Mouse (Mus musculus) Muller cell, postnatal 12 days (primary cell): Measurements from ENCODE around the gene Ampd3.

Experiments used
- DNase-seq: peaks from one replicate; pipeline ENCODE4 v3.0.0-alpha.2; 2015; ENCODE audit errors: inconsistent ontology term

Gene Ampd3

GRCm38 (mm10) chr7:110769094-110769493, 1.1 kb downstream of the Ampd3 start:
- DNase-seq, result no peak

- no peak for DNase-seq
Measured at GRCm38 (mm10) chr7:110770949-110771348, 2.9 kb downstream of the Ampd3 start.

- no peak for DNase-seq
Measured at GRCm38 (mm10) chr7:110772343-110772742, 4.3 kb downstream of the Ampd3 start.

- peak; percentile 67 for DNase-seq
Measured at GRCm38 (mm10) chr7:110773204-110774002, 5.4 kb downstream of the Ampd3 start.

DNA sequence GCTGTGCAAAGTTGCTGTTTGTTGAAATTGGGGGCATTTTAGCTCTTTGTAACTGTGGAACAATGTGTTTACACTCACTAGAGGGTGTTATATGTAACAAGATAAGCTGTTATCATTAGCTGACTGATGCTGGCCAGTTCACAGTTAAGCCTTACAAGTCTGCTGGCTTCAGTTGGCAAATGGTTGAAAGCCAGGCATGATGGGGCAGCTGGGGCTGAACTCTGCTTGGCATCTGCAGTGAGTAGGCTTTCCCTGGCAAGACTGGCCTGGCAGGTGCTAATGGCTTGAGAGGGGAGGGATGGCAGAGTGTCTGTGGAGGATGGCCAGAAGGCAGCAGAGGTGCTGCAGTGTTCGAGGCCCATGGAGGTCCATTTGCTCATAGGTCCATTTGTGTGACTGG, 6.1 kb downstream of the Ampd3 start:
- DNase-seq, result peak; percentile 69

DNA sequence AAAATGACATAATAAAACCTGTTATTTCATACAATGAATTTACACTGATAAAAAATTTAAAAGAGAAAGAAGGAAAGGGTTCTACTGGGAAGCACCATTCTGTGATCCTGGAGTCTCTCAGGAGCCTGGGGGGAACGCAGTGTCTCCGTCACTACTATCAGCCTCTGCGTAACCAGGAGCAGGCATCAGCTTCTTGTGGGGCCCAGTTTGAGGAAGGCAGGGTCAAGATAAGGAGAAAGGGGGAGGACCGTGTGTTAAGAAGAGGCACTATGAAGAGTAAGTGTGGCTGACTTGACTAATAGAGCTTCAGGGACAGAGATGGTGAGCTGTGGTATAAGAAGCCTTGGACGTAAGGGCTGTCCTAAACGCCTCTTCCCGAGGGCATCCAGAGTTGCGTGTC, 6.7 kb downstream of the Ampd3 start:
- DNase-seq, result no peak

- DNase-seq, result no peak
Measured at GRCm38 (mm10) chr7:110777146-110778001, 9.4 kb downstream of the Ampd3 start.

DNA sequence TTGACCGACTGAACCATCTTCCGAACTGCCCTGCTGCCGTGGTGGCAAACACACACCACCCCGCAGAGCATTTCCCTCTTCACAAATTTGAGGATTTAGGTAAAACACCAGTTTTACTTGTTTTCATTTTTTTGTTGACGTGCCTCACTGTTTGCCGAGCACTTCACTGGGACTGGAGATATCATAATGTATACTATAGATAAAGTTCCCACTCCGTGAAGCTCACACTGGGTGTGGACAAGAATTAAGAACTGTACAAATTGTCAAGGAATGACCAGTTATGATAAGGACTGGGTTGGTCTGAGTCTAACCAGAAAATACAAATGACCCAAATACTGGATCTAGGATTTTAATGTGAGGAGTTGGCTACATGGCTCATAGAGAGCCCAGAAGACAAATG, 10.9 kb downstream of the Ampd3 start:
- DNase-seq, result no peak

- DNase-seq, result no peak
Measured at GRCm38 (mm10) chr7:110779605-110780111, 11.7 kb downstream of the Ampd3 start.

DNA sequence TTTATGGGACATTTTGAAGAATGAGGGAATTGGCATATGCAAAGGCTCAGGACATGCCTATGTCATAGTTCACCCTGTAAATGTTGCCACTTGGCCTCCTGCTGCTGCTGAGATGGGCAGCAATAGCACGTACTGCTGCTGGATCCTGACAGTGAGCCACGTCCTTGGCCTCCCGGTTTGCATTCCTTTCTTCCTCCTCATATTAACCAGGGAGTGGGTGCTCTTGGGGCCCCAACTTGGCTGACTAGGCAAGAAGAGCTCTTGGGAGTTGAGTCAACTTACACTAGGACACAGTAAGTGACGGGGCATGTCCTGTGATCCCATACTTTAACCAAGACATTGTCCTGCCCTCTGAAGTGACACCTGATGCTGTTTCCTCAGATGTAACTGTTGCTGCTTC, 12.5 kb downstream of the Ampd3 start:
- DNase-seq, result peak; percentile 42

DNA sequence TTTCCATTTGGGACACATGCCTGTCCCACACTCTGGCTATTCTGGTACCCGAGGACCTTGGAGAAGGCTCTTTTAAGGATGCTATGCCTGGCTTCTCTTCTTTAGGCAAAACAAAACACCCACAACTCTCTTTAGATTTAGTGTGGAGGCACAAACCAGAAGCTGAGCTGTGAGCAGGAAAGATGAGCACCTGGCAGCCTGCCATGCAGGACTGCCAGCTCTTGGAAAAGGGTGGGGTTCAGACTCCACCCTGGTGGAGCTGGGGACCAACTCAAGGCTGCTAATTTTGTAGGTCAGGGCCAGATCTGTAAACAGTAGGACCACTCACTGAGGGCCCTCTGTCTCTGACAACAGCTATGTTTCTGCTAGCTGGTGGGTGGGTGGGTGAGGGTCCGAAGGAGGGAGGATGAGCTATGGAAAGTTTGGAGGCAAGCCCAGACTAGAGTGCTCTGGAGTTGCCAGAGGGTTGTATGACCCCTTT, 13.3 kb downstream of the Ampd3 start:
- no peak for DNase-seq

DNA sequence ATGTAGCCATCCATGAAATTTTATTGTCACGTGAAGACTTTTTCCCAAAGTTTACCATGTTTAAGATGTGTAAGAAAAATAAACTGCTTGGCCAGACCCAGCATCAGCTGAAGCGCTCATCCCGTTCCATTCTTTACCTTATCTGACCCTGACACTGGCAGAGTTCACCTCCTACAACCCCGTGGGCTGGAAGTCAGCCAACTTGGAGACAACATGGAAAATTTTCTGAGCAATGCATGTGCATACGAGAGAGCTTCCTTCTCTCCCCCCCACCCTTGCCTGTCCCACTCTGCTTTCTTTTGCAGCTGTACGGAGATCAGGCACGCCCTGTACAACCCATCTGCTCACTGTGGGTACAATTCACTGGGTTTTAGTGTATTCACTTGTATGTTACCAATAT, 14.1 kb downstream of the Ampd3 start:
- no peak for DNase-seq

GRCm38 (mm10) chr7:110782845-110783478, 15.0 kb downstream of the Ampd3 start:
- peak; percentile 71 for DNase-seq

DNA sequence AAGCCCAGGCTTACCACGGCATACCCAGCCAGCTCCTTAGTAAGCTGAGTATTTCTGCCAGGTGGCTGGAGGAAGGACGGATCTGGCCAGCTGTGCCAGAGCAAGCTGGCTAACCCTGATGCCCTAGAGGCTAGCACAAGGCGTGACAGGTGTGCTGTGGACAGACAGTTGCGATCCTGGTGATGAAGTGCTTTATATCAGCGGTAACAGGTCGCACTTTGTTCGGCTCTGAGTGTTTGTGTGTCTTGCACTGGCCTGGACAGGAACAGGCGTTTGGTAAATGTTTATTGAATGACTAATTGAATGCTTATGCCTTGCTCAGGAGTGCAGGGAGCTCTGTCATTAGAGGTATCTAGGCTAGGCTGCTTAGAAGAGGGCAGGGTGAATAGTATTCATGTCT, 17.0 kb downstream of the Ampd3 start:
- no peak for DNase-seq

DNA sequence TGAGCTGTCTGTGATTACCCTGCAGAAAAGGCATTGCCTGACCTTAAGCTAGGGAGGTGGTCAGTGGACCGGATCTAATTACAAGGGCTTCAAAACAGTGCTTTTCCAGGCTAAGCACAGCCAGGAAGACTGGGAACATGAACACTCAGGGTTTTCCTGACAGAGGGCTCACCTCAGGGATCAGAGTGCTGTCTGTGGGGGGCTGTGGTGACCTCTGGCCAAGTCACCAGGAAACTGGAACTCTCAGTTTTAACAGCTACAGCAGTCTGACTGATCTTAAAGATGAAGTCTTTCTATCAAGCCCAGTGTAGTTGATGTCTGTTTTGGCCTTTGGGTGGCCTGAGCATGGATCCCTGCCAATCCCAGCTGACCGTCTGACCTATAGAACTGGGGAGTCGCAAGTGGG, 17.7 kb downstream of the Ampd3 start:
- DNase-seq, result no peak

- peak; percentile 80 for DNase-seq
Measured at GRCm38 (mm10) chr7:110787310-110787709, 19.3 kb downstream of the Ampd3 start.

- no peak for DNase-seq
Measured at GRCm38 (mm10) chr7:110790878-110791277, 22.9 kb downstream of the Ampd3 start.

DNA sequence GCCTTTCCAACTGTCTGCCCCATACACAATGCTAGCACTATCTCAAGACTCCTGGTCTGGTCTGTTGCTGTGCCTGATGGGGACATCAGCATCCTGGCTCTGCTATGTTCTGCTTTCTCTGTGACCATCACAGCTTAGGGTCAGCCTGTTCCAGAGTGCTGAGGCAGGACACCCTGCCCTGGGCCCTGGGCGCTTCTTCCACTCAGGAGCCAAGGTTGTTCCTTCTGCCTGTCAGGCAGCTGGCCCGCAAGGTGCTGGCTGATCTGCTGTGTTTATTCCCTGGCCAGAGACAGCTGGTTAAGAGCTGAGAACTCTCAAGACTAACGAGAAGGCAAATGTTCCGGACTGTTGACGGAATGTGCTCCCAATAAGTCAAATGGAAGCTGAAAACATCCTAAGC, 24.2 kb downstream of the Ampd3 start:
- DNase-seq, result no peak

- no peak for DNase-seq
Measured at GRCm38 (mm10) chr7:110792834-110793233, 24.8 kb downstream of the Ampd3 start.

GRCm38 (mm10) chr7:110794722-110795121, 26.7 kb downstream of the Ampd3 start:
- DNase-seq, result no peak

DNA sequence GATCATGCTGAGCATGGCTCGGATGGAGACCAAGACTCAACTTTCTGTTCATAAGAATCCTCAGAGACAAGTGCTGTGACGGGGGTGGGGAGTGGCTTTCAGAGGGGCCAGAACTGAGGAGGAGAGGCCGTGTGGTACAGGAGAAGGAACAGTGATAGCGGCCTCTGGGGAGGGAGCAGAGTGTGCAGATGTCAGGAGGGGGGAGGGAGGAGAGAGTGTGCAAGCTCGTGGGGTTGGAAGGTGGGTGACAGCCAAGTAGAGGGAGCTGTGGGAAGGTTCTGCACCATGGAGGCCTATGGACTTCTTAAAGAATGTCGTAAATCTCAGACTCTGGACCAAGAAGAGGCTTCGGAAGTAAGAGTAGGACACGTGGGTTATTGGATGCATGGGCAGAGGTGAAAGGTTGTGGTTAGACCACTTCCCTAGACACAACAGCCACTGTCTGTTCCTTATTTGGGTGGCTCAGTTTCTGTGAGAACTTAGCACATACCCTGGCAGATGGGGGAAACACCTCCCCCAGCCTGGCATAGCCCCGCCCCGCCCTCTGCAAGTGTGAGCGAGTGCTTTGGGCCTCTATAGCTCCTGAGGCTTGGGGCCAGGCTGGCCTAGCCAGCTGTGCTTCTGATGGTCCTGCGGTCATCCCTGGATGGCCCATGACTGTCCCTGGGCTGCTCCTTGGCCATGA, 28.5 kb downstream of the Ampd3 start:
- DNase-seq, result no peak
